Mouse (Mus musculus): Measurements from ENCODE around the gene Gucd1. TPM values are rescaled to one million over a fixed set of nuclear protein-coding genes. Genes with fewer than 3 reads are reported as not detected.

Gucd1 gene
- polyA plus RNA-seq (2017; shearing (Covaris generic)), result 25.7 TPM

GRCm38 (mm10) chr10:75517758-75518143 lies at the start of gene Gucd1:
Gene Gucd1 (minus strand): TSS chr10:75517972.

GRCm38 (mm10) chr10:75561071-75561654 lies 43.4 kb upstream of the Gucd1 start, which contains the start of gene Ggt1:
Gene Ggt1 (plus strand): TSS chr10:75561604.

GRCm38 (mm10) chr10:75559676-75560548 lies 42.1 kb upstream of the Gucd1 start, which contains the start of gene Lrrc75b:
Gene Lrrc75b (minus strand): TSS chr10:75560330.

GRCm38 (mm10) chr10:75517073-75517757 lies 557 bp downstream of the Gucd1 start, which contains the start of gene Snrpd3:
Gene Snrpd3 (plus strand): TSS chr10:75517551.

GRCm38 (mm10) chr10:75400958-75401357 lies 116.8 kb downstream of the Gucd1 start, which contains the start of gene Upb1:
Gene Upb1 (plus strand): TSS chr10:75401115.

GRCm38 (mm10) chr10:75316872-75316907 lies 201.1 kb downstream of the Gucd1 start, which contains the start of gene Adora2a:
Gene Adora2a (plus strand): TSS chr10:75316877.

Other genes starting within 250 kb of the Gucd1 start
- 55.9 TPM for gene Adora2a, start 201.1 kb downstream of the Gucd1 start, polyA plus RNA-seq (2017; shearing (Covaris generic))
- 0.20 TPM for gene Upb1, start 116.9 kb downstream of the Gucd1 start, polyA plus RNA-seq (2017; shearing (Covaris generic))
- 255 TPM for gene Snrpd3, start 421 bp downstream of the Gucd1 start, polyA plus RNA-seq (2017; shearing (Covaris generic))
- gene Lrrc75b, start 42.4 kb upstream of the Gucd1 start, polyA plus RNA-seq (2017; shearing (Covaris generic)), result 0.43 TPM
- gene Ggt1, start 43.6 kb upstream of the Gucd1 start, polyA plus RNA-seq (2017; shearing (Covaris generic)), result 5.2 TPM
- gene Ggt5, start 71.4 kb upstream of the Gucd1 start, polyA plus RNA-seq (2017; shearing (Covaris generic)), result 8.3 TPM
- gene Susd2, start 126.0 kb upstream of the Gucd1 start, polyA plus RNA-seq (2017; shearing (Covaris generic)), result 20.7 TPM
- gene Cabin1, start 246.4 kb upstream of the Gucd1 start, polyA plus RNA-seq (2017; shearing (Covaris generic)), result 58.5 TPM

All from CD4-positive, CD25-positive, alpha-beta regulatory T cell, adult 9 weeks (primary cell).